Mouse (Mus musculus): Measurements from ENCODE around the gene Tti1.
"Not testable (repeated sequence)": the region's sequence is repeated elsewhere in the genome, so short reads cannot be mapped to it uniquely, and the experiment has no call there.

Gene Tti1

DNA sequence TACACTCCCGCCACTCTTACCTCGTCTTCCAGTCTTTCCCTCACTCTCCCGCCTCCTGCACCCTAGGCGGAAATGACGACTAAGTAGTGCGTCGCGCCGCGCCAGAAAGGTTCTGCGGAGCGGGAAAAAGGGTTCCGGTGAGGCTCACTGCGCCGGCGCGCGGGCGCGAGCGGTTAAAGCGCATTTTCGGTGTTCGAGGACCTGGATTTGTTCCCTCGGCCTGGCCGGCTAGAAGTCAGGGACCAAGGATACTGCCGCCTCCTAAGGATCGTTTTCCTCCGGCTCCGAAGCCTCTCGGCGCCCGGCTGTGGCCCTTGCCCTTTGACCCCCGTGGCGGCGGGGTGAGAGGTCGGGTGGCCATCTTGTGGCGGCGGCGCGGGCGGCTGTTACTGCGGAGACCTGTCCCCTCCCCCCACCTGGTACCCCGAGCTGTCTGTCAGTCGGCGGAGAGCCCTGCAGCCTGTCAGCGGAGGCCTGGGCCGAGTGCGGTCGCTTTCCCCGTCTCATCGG lies at the start of gene Tti1, which contains the start of gene Rprd1b:
Tti1 (minus strand) TSS at position 80 of the 510 bp plus-strand sequence.
Rprd1b (plus strand) TSS at position 144 of the 510 bp plus-strand sequence.
- peak; percentile 94 for DNase-seq

DNA sequence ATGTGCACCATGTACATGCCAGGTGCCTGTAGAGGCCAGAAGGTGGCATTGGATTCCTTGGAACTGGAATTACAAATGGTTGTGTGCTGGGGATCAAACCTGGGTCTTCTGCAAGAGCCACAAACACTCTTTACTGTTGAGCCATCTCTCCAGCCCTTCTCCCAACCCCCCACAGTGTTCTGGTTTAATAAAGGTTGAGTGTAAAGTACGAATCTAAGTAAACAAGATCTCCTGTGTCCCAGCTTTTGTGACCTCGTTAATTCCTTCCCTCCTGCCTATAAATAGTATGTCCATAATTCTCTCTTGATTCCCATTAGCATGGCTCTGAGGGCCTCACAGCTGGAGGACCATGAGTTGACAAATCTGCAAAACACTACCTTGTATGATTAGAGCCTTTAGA lies 49.7 kb upstream of the Tti1 start:
- DNase-seq: no peak

DNA sequence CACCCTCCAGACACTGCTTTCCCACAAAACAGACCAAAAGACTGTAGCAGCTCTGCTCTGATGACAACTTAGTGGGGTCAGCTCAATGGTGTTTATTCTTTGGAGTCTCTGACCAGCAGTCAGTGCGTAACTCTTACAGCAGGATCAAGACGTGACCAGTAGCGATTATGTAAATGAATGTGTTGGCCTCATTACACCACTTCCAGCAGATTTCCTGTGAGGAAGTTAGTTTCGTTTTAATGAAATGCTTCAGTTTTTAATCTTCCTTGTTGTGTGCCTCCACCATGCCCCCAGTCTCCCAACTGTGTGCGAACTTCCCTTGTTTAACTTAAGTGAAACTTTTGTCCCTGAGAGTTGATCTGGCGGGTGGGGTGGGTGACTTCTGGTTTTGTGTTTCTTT lies 48.5 kb upstream of the Tti1 start:
- DNase-seq: no peak

DNA sequence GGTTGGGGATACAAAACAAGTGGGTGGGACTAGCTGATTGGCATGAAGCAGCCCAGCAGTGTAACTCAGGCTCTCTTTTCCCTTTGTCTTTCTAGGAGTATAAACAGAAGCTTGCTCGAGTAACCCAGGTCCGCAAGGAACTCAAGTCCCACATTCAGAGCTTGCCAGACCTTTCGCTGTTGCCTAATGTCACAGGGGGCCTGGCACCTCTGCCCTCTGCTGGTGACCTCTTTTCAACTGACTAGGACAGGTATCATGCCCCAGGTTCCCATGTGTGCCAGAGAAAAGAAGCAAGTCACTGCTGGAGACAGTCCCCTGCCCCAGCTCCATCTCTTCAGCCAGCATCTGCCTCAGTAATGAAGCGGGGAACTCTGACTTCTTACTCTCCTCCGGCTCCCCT lies 46.6 kb upstream of the Tti1 start:
- no peak for DNase-seq

DNA sequence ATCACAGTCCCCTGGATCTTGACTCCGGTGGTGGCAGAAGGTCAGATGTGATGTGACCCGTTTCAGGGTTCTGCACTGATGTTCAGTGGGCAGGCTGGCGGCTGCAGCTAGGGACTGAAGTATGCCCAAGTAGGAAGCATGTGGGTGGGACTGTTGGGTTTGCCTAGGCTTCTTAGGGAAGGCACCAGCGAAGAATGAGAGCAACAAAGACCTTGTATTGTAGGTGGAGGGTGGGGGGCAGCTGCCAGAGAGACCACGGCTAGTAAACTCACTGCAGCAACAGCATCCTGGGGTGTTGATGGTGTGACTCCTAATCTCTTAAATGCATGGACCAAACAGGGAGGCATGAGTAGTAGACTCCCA lies 43.4 kb upstream of the Tti1 start:
- no peak for DNase-seq

DNA sequence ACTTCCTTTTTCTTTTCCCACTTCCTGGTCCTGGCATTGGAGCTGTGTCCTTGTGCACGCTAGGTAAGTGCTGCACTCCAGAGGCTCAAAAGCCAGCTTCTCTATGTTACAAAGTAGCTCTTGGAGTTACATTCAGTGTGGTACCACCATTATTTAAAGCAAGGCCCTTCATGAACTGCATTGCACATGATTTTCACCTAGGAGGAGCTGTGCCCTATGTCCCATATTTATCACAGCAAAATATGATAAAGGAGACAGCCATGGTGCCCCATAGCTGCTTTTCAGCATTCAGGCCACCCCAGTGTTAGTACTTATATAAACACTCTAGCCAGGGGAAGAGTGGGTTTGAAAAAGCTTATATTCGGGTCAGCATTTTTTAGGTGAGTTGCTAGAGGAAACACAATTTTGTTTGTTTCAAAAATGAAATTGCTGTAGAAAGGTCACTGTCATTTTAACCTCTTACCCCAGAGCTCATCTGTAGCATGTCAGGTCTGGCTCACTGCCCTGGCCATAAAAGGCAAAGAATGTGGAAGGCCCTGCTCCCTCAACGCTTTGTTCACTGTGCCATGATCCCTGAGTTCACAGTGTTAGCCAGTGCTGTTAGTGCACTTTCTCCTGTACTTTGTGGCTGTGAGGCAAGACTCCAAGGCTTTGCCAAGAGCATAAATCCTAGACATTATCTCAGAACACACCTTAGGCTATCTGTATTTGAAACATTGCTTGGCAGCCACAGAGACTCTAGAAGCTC lies 42.8 kb upstream of the Tti1 start:
- DNase-seq: no peak

DNA sequence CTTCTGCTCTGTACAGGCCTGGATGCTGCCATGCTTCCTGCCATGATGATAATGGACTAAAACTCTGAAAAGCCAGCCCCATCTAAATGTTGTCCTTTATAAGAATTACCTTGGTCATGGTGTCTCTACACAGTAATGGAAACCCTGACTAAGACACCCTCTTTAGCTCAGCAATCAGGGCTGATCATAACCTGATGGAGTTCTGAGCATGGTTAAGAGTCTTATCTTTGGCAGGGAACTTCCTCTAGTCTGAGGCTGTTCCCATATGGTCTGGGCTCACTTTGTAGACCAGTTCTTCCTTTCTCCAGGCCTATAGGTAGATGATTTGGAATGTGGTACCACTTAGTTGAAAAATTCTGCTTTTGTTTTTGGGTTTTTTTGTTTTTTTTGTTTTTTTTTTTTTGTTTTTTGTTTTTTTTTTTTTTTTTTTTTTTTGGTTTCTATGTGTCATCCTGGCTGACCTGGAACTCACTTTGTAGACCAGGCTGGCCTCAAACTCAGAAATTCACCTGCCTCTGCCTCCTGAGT lies 40.3 kb upstream of the Tti1 start:
- DNase-seq: no peak

DNA sequence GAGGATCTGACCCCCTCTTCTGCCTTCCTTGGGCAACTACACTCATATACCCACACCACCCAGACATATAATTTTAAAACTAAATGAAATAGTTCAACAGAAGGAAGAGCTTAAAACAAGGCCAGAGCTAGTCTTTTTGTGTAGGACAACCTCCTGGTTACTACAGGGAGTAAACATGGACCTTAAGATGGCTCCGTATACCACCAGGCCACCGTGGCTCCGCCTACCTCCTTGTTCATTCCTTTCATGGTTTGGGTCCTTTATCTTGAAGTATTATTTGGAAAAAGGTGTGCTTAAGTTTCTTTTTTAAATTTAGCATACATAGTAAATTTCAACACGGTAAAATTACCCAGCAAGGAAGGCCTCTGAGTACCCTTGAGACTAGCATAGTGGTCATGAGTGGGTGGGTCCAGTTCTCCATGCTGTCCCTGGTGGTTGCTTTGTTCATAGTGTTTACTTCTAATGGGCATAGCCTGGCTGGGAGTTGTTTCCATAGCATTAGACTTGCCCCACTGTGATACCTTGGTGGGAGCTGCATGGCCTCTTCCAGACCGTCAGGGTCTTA lies 39.1 kb upstream of the Tti1 start:
- DNase-seq: no peak

DNA sequence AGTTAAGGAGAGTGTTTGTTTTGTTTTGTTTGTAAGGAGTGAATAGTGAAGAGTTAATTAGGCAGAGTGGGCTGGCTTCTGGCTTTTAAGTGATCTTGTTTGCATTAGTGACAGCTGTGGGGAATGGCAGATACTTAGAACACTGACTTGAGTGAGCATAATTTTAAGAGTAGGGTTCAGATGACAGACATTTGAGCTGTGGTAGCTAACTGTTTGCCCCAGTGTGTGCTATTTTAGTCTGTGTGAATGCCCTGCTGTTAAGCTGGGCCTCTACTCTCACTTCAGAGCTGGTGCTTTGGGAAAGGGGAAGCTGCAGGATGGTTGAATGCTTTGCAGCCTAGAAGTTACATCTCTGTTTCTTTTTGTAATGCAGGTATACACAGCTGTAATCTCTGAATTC lies 38.2 kb upstream of the Tti1 start:
- DNase-seq: no peak

DNA sequence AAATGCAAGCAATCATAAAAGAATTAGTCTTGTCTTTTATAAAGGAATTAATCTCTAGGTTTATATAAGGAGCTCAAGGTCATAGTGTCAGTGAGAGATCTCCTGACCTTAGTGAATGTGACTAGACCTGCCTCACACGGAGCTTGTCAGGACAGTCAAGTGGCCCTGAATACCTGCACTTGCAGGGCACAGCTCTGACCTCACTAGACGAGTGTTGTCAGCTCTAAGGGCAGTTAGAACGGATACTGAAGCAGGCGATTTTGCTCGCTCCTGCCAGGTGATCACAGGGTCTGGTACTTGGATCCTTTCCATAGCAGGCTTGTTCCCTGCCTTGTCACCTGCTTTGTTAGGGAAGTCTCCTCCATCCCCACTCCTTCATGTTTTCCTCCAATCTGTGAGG lies 36.8 kb upstream of the Tti1 start:
- no peak for DNase-seq

DNA sequence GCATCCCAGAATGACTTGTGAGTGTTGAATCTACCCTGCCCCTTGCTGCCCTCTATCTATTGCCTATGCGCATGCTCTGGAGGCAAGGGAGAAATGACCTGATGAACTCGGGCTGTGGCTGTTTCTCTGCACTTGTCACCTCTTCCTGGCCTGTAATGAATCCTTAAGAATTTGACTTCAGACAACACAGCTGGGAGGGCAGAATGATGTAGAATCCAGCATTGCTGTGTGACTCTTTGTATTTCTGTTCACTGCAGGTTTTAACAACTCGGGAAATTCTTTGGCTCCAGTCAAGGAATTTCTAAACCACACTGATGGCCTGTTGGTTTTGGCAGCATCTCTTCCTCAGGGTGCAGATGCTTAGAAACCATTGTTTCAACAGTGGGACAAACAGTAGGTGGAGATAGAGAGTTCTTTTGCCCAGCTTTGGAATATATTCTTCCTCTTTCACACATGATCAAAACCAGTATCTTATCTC lies 36.4 kb upstream of the Tti1 start:
- no peak for DNase-seq

DNA sequence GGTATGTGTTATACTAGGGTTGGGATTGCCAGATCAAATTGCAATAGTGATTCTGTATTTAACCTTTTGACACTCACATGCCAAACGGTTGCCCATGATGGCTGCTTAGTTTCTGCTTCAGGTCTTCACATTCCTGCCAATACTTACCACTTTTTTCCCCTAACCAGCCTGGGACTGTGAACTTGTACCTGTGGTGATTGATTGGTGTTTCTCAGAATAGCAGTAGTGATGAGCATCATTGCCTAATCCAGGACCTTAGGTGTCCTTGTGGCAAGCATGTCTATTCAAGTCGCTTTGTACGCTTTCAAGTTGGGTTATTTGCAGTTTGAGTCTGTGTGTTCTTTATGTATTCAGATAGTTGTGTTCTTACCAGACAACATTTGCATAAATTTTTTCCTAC lies 34.8 kb upstream of the Tti1 start:
- no peak for DNase-seq

DNA sequence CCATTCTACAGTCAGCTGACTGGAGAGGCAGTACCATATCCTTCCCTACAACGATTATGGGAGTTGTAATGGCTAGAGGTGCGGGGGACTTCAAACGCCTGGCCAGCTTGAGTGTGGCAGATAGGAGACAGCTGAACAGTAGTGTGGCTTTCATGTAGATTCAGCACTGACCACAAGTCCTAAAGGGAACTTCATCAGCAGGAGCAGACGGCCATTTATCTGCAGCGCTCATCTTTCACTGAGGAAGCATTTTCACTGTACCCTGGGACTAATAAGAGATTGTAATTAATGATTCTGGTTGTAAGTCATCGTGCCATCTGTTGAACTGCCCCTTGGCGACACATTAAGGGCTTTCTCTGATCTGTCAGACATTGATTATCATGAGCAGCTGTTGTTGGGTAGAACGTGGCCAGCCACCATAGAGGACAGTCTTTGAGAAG lies 31.5 kb upstream of the Tti1 start:
- no peak for DNase-seq

DNA sequence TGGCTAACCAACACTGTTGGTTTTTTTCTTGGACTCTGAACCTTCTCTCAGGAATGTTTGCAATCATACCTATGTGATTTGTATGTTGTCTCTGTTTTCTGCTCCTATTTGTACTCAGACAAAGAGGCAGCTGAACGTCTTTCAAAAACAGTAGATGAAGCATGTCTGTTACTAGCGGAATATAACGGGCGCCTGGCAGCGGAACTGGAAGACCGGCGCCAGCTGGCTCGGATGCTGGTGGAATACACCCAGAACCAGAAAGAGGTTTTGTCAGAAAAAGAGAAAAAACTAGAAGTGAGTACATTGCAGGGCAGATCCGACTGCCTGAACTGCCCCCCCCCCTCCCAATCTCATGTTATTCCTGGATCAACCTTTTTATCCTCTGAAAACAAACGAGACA lies 30.3 kb upstream of the Tti1 start:
- no peak for DNase-seq

DNA sequence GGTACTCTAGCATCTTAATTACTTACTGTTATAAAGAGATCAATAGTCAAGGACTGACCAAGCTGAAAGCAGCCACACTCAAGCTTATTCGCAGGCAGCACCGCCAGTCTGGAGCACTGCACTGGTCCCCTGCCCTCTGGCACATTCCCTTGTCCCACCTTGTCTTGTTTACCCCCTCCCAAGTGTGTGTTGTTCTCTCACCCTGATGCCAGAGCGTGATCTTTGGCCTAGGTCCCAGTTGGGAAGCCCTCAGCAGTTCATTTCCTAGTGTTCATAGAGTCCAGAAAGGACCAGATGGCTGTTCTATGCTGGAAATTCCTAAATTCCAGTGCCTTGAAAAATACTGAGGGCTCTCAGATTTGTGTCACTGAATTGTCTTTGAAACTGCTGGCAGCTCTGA lies 28.8 kb upstream of the Tti1 start:
- no peak for DNase-seq

DNA sequence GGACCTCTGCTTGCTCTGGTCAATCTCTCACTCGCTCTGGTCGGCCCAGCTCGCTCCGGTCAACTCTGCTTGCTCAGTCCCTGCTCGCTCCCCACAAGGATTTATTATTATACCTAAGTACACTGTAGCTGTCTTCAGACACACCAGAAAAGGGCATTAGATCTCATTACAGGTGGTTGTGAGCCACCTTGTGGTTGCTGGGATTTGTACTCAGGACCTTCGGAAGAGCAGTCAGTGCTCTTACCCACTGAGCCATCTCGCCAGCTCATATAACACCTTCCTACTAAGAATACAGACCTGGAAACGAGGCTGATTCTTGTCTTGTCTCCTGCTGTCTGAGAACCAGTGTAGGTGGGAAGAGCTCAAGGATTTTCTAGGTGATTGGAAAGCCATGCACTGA lies 27.1 kb upstream of the Tti1 start:
- not testable (repeated sequence) for DNase-seq

DNA sequence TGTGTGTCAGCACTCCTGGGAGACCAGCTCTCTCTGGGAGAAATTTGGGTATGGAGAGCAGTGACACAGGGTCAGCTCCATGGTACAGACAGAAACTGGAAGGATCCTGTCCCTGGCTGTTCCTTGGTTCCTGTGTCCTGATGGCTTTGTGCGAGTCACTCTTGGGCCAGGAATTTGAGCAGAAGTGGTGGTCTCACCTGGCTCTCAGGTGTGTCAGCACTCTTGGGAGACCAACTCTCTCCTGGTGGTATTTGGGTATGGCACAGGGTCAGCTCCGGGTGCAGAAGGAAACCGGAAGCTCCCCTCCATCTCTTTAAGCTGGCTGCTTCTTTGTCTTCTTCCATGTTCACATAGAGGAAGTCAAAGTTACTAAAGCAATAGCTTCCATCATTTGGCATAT lies 26.4 kb upstream of the Tti1 start:
- no peak for DNase-seq

DNA sequence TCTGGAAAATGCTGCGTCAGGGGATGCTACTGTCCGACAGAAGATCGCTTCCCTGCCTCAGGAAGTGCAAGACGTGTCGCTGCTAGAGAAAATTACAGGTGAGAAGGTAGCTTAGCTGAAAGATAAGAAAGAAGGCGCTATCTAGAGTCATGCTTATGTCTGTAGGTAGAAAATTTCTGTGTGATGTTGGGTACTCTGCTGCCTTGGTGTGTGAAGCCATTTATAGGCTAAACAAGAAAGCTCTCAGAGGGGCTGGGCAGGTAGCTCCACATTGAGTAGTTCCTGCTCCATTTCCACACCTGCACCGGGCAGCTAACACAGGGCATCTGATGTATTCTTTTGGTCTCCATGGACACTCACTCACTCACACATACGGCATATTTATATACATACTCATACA lies 21.9 kb upstream of the Tti1 start:
- DNase-seq: no peak

DNA sequence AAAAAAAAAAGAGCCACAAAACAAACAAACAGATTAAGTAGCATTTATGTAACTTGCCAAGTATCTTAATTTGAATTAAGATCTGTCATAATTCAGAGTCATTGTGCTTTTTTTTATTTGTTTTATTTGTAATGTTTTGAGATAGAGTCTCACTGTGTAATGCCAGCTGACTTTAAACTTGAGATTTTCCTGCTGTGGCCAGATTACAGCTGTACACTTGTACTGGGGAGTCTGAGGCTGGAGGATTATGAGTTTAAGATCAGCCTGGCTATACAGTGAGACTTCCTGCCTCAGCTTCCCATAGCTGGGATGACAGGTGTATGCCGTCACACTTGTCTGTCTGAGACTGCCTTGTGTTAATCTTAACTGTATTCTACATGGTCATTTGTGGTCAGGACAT lies 20.5 kb upstream of the Tti1 start:
- DNase-seq: no peak

DNA sequence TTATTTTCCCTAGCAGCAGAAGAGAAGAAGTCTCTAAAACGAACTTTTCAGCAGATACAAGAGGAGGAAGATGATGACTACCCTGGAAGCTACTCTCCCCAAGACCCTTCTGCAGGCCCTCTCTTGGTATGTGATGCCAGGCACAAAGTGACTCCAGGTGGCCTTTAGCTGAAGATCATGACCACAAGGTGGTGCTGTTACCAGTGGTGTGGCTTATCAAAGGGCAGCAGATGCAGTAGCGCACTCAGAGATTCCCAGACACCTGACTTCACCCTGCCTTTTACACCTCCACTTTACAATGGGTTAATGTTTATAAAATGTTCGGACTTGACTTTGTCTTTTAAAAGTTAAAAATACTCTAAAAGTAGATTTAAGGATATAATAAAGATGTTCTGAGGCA lies 19.7 kb upstream of the Tti1 start:
- peak; percentile 62 for DNase-seq

DNA sequence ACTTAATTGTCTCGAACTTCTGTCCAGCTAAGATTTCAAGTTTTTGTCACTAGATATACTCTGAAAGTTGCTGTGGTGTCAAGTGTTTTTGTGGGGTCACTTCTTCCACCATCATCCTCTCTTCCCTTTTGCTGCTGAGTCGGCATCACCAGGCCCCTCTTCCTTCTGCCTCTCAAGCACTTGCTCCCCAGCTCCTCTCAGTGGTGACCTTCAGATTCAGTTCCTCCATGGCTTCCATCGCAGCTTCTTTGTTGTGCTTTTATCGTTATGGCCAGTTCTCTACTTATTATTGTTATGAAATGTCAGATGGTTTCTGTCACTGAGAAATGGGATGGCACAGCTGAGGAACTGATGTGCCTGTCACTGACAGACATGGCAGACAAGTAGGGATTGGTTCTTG lies 18.0 kb upstream of the Tti1 start:
- DNase-seq: no peak

DNA sequence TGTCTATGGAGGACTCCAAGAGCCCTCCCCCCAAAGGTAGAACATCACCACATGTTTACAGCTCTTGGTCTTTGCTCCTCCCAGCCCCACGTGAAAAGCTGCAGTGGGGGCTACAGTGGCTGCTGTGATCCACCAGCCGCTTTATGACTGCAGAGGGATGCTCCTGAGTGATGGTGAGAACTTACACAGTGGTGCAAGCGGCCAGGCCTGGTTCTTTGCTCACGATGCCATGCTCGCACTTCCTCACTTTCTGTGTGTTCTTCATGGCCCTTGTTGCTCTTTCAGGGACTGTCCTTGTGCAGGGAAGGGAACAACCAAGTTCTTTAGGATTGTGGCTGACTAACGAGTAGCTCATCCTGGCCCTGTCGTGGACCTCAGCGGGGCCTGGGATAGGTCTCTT lies 15.3 kb upstream of the Tti1 start:
- no peak for DNase-seq

DNA sequence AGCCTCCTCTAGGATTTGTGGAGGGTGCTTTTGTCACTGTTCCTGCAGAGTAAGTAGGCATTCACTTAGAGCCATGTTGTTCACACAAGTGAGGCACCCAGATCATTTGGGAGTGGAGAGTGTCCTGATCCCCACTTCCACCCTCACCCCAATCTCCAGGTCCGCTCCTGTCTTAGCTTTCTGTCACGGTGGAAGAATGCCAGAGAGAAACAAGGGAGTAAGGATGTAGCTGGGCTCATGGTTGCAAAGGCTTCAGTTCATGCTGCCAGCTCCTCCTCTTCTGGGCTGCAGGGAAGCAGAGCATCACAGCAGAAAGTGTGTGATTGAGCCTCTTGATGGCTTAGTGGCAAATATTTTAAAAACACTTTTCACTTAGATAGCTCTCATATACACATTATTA lies 12.2 kb upstream of the Tti1 start:
- no peak for DNase-seq

DNA sequence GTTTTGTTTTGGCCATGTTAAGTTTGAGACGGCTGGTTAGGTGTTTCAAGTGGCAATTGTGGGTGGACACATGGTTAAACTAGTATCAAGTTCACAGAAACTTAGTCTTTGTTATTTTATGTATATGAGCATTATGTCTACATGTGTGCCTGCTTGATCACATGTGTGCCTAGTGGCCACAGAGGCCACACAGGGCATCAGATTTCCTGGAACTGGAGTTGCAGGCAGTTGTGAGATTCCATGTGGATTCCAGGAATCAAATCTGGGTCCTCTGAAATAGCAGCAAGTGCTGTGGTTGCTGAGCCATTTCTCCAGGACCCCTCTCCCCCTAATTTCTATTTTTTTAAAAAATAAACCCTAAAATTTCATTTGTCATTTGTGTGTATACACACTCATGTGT lies 11.4 kb upstream of the Tti1 start:
- no peak for DNase-seq

DNA sequence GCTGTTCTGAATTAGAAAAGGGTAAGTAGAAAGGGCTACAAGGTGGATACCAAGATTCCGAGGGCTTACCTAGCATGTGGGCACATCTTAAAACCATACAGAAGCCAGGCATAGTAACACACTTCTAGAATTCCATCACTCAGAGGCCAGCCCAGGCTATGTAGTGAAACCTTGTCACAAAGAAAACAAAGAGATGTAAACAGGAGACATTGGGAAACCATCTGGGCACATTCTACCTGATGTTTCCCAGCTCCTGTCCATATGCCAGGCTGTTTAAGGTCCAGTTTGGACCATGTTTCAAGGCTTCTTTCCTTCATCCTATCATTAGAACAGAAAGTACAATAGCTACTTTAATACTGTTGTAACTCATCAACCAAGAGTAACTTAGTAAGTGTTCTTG lies 9.3 kb upstream of the Tti1 start:
- DNase-seq: no peak
